Mouse (Mus musculus): ENCODE data around the gene Gm20604. TPM values are rescaled to one million over a fixed set of nuclear protein-coding genes. Genes with fewer than 3 reads are reported as not detected.

Gm20604 gene
- polyA plus RNA-seq, 1 experiment = 2.8 TPM

DNA sequence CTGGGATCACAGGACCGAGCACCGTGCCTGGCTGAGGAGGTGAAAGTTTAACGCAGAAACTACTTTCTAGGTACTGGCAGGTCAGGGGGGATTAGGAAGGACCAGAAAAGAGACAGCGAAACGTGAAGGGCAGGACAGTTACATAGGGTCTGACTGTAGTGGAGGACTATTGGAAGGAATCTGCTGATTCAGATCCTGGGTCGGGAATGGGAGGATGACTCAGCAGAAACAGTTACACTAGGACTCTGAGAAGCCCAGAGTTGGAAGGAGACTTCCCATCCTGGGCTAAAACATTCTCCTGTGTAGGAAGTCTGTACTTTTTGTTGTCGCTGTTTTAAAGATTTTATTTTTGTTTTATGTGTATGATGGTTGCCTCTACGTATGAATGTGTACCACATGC lies 13.1 kb upstream of the Gm20604 start:
- no peak for DNase-seq
- no peaks in the 10 kb centered on the region for H3K4me1 ChIP-seq (ENCODE audit: control insufficient read depth, insufficient read depth, low read length)
- TF ChIP-seq POLR2A (IDR thresholded peaks at IDR 0.05; ENCODE audit: borderline replicate concordance, extremely low read depth, low read depth, low read length) = no peak
- TF ChIP-seq CTCF (IDR thresholded peaks at IDR 0.05; ENCODE audit: insufficient read depth, low read length) = no peak
- WGBS = 97% methylated on average over 8 of the region's 8 CpGs
- H3K4me3 ChIP-seq (replicated peaks; ENCODE audit: extremely low read depth, low read depth, low read length) = no peak overlapping the region

DNA sequence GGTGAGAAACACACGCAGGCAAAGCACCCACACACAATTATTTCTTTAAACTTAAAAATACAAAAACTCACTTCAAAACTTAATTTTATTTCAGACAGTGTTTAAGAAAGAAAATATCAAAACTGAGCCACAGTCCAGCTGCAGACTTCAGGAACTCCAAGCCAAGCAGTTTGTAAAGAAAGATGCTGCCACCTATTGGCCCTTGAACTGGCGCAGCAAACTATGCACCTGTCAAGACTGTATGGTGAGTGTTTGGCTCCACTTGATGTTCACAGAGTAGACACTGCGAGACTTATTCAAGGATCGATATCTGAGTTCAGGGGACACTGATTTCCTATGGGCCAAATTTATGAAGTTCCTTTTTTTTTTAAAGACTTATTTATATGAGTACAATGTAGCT lies 10.5 kb upstream of the Gm20604 start:
- 86% methylated on average over 4 of the region's 4 CpGs for WGBS
- TF ChIP-seq CTCF (IDR thresholded peaks at IDR 0.05; ENCODE audit: insufficient read depth, low read length) (0 out of 2 replicates have a peak, but pooled peaks have one; percentile 10), POLR2A (IDR thresholded peaks at IDR 0.05; ENCODE audit: borderline replicate concordance, extremely low read depth, low read depth, low read length) (no peak)
- no peaks in the 10 kb centered on the region for H3K4me1 ChIP-seq (ENCODE audit: control insufficient read depth, insufficient read depth, low read length)
- DNase-seq = no peak
- H3K4me3 ChIP-seq (replicated peaks; ENCODE audit: extremely low read depth, low read depth, low read length) = no peak overlapping the region

GRCm38 (mm10) chr12:102763696-102764095 lies 5.2 kb upstream of the Gm20604 start:
- DNase-seq = no peak
- no peak overlapping the region for H3K4me3 ChIP-seq (replicated peaks; ENCODE audit: extremely low read depth, low read depth, low read length)
- TF ChIP-seq POLR2A (IDR thresholded peaks at IDR 0.05; ENCODE audit: borderline replicate concordance, extremely low read depth, low read depth, low read length) = no peak
- TF ChIP-seq CTCF (IDR thresholded peaks at IDR 0.05; ENCODE audit: insufficient read depth, low read length) = no peak
- peaks cover 4% of the 10 kb centered on the region for H3K4me1 ChIP-seq (ENCODE audit: control insufficient read depth, insufficient read depth, low read length)

GRCm38 (mm10) chr12:102761668-102762067 lies 3.2 kb upstream of the Gm20604 start:
- Histone ChIP-seq H3K4me3 (replicated peaks; ENCODE audit: extremely low read depth, low read depth, low read length) (no peak overlapping the region), H3K4me1 (ENCODE audit: control insufficient read depth, insufficient read depth, low read length) (peaks cover 6% of the 10 kb centered on the region)
- DNase-seq = no peak
- TF ChIP-seq CTCF (IDR thresholded peaks at IDR 0.05; ENCODE audit: insufficient read depth, low read length) (no peak), POLR2A (IDR thresholded peaks at IDR 0.05; ENCODE audit: borderline replicate concordance, extremely low read depth, low read depth, low read length) (no peak)
- WGBS = 67% methylated on average over 3 of the region's 3 CpGs

DNA sequence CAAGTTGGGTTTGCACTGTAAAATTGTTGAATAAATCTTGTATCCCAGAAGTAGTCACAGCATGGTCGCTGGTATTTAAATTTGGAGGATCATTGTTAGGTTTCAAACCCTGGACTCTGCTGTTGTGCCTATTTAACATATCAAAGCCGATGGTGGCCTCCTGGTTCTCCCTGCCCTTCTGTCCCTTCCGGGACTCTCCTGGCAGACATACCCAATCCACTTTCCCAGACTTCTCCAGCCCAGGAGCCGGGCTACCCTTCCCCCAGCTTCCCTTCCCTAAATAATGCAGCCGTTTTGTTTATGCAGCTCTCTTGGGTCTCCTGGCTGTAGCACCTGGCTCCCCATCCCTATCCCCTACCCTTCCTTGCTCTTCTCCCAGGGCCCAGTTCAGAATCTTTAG lies 464 bp upstream of the Gm20604 start:
- WGBS = 2% methylated on average over 5 of the region's 5 CpGs
- peaks cover 6% of the 10 kb centered on the region for H3K4me1 ChIP-seq (ENCODE audit: control insufficient read depth, insufficient read depth, low read length)
- no peak for TF ChIP-seq CTCF (IDR thresholded peaks at IDR 0.05; ENCODE audit: insufficient read depth, low read length)
- no peak for TF ChIP-seq POLR2A (IDR thresholded peaks at IDR 0.05; ENCODE audit: borderline replicate concordance, extremely low read depth, low read depth, low read length)
- peak overlapping the region; percentile 97 for H3K4me3 ChIP-seq (replicated peaks; ENCODE audit: extremely low read depth, low read depth, low read length)
- no peak for DNase-seq

DNA sequence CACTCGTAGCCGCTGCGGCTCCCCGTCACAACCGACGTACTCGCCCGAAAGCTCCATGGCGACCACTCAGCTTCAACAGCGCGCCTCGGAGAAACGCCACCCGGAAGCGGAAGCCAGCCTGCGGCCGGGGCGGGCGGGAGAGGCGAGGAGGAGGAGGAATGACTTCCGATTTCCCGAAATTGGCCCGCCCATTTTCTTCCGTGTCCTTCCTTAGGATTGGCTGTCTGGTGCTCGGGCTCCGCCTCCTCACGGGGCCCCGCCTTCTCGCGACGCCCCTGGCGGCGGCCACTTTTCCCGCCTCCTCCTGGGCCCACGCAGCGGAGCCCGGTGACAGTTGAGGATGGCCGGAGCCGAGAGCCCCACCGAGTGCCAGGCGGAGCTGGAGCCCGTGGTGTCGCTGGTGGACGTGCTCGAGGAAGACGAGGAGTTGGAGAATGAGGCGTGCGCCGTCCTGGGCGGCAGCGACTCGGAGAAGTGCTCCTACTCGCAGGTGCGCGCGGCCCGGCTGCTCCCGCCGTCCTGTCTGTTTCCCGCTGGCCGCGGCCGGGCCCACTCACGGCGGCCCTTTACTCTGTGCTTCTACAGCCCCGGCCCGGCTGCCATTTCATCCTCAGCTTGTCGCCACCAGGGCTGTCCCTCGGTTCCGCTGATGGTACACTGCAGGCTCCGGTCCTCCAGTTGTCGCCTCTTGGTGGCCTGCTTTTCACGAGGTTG lies 626 bp downstream of the Gm20604 start, which contains the start of the genes Gm28051, Gon7 and Ubr7:
Gene Gm28051, minus strand, starts transcription at position 77 of the 714 bp plus-strand sequence.
Gene Gon7, minus strand, starts transcription at position 115 of the 714 bp plus-strand sequence.
Gene Ubr7, plus strand, starts transcription at position 279 of the 714 bp plus-strand sequence.
- peaks cover 6% of the 10 kb centered on the region for H3K4me1 ChIP-seq (ENCODE audit: control insufficient read depth, insufficient read depth, low read length)
- under 1% methylated on average over 73 of the region's 73 CpGs for WGBS
- DNase-seq = peak; percentile 97
- H3K4me3 ChIP-seq (replicated peaks; ENCODE audit: extremely low read depth, low read depth, low read length) = peak within 1 kb of the TSS; percentile 97
- TF ChIP-seq CTCF (IDR thresholded peaks at IDR 0.05; ENCODE audit: insufficient read depth, low read length) (no peak), POLR2A (IDR thresholded peaks at IDR 0.05; ENCODE audit: borderline replicate concordance, extremely low read depth, low read depth, low read length) (peak; percentile 47; the same call in 1 of the 2 replicates)

DNA sequence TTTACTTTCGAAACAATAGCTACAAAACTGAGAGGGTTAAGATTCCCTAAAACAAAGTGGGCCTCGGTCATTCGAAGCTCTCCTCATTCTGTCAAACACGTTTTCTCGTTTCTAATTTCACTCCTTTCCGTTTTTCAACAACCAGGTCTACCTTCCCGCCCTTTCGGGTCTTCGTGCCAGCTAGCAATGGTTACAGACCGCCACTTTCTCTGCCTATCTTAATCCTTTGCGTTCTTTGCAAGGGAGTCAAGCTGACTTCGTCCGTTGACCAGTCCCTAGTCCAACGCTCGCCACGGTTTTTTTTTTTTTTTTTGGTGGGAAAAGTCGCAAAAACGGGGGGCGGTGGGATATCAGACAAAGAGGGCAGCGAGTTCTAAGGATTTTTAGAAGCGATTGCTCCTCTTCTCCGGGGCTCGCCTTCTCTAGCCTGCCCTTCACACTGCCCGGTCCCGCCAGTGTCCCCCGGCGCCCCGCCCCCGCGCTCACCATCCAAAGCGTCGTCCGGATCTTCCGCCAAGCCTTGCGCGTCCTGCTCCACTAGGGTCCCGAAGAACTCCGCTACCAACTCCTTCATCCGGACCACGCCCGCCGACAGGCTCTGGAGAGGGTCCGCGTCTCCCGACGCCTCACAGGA lies 1.3 kb downstream of the Gm20604 start:
- Histone ChIP-seq H3K4me1 (ENCODE audit: control insufficient read depth, insufficient read depth, low read length) (peaks cover 6% of the 10 kb centered on the region), H3K4me3 (replicated peaks; ENCODE audit: extremely low read depth, low read depth, low read length) (peak overlapping the region; percentile 93)
- TF ChIP-seq CTCF (IDR thresholded peaks at IDR 0.05; ENCODE audit: insufficient read depth, low read length) = no peak
- no peak for TF ChIP-seq POLR2A (IDR thresholded peaks at IDR 0.05; ENCODE audit: borderline replicate concordance, extremely low read depth, low read depth, low read length)
- WGBS = 1% methylated on average over 46 of the region's 46 CpGs
- no peak for DNase-seq

DNA sequence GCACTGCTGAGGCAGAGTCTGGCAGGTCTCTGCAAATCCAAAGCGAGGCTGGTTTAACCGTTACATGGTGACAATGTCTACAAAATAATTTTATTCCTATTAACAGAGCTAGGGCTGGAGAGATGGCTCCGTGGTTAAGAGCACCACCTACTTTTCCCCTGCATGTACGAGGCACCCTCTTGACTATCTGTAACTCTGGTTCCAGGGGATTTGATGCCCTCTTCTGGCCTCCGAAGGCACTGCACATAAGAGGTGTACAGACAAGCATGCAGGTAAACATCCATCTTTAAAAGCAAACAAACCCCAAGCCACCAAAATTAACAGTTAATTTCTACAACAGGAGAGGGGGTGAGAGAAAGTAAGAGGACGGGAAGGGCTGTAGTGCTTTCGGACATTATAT lies 2.2 kb downstream of the Gm20604 start:
- H3K4me1 ChIP-seq (ENCODE audit: control insufficient read depth, insufficient read depth, low read length) = peaks cover 6% of the 10 kb centered on the region
- TF ChIP-seq POLR2A (IDR thresholded peaks at IDR 0.05; ENCODE audit: borderline replicate concordance, extremely low read depth, low read depth, low read length) (no peak), CTCF (IDR thresholded peaks at IDR 0.05; ENCODE audit: insufficient read depth, low read length) (0 out of 2 replicates have a peak, but pooled peaks have one; percentile 19)
- 69% methylated on average over 7 of the region's 7 CpGs for WGBS
- no peak for DNase-seq
- no peak overlapping the region for H3K4me3 ChIP-seq (replicated peaks; ENCODE audit: extremely low read depth, low read depth, low read length)

GRCm38 (mm10) chr12:102748256-102748655 lies 10.2 kb downstream of the Gm20604 start:
- DNase-seq = no peak
- Histone ChIP-seq H3K4me3 (replicated peaks; ENCODE audit: extremely low read depth, low read depth, low read length) (no peak overlapping the region), H3K4me1 (ENCODE audit: control insufficient read depth, insufficient read depth, low read length) (peaks cover 7% of the 10 kb centered on the region)
- no peak for TF ChIP-seq POLR2A (IDR thresholded peaks at IDR 0.05; ENCODE audit: borderline replicate concordance, extremely low read depth, low read depth, low read length)
- no peak for TF ChIP-seq CTCF (IDR thresholded peaks at IDR 0.05; ENCODE audit: insufficient read depth, low read length)
- whole genome bisulfite sequencing = 78% methylated on average over 3 of the region's 3 CpGs
